Mouse (Mus musculus) cerebral cortex, adult 2 months (tissue): ENCODE results near the gene Nr1h4.

ENCODE experiments used
- WGBS: fragments of 180-500 bp; shearing (Covaris S2); methylation state at CpG from one replicate; pipeline ENCODE4 v1.1.7; 2018; 5-methylcytosine and 5-hydroxymethylcytosine counted together

Nr1h4 gene

DNA sequence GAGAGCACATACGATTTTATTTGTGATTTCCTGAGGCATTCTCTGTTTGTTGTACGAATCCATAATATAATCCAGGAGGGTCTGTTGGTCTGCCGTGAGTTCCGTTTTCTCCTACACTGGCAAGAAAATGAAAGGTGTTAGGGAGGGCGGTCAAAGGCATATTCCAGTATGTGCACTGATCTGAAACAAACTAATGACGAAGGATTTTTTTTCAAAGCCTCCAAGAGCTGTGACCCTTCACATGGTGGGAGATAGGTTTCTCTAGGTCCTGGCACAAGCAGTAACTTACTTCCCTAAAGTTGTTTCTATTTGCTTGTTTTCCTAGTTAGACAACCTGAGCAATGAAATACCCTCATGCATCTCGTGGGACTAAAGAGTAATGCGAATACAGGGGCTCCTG, 54.6 kb downstream of the Nr1h4 start:
- 91% methylated on average over 8 of the region's 8 CpGs for WGBS

DNA sequence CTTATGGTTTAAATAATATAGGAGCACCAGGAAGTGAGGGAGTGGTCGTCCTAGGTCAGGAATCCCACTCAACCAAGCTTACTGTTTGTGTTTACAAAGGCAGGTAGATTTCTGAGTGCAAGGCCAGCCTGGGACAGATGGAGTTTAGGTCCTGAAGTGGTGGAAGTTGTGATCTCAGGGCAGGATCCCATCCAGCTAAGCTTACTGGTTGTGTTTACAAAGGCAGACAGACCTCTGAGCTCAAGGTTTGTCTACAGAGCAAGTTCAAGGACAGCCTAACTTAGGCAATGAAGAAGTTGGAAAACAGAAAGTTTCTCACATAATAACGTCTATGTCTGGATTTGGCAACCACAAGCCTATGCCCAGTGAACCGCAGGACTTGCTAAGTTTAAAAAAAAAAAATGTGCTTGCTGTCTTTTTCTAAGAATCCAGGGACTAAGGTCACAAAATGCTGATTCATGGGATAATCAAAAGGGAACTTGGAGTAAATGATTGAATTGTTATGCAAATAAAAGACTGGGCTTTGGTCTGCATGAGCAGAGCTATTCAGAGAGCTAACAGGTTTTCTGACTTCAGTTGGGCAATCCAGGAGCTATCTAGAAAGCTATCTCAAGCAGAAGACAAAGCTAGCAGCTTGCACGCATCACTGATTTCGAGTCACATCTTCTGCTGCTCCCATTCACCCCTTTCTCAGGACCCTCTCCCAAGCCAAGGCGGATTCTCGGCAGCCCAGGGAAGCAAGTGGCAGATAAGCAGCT, 62.6 kb downstream of the Nr1h4 start:
- 61% methylated on average over 7 of the region's 7 CpGs for WGBS

DNA sequence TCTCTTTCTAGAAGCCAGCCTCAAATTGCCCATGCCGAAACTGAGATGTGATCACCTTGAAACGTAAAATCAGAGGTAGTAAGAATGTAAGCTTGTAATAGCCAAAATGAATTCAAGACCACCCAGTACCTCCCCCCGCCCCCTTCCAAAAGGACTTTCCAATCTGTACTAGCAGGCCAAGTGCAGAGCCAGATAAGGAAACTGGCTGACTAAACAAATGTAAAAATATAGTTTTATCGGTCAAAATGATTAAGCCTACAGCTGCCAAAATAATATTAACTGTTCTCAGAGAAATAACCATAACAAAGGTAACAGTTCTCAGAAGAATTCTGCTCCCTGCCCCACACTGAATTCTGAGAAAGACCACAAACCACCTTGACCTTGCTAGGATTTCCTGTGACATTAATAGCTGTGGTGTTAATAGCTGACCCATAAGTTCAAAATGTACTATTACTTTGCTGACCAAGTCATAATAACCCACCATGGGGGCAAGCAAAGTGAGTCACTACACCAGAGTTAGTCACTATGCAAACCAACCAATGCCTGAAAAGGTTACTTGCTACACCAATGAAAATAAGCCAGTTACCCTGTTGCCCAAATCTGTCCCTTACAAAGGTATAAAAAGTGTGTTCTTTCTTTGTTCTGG, 68.5 kb downstream of the Nr1h4 start:
- WGBS: 89% methylated on average over 4 of the region's 4 CpGs

DNA sequence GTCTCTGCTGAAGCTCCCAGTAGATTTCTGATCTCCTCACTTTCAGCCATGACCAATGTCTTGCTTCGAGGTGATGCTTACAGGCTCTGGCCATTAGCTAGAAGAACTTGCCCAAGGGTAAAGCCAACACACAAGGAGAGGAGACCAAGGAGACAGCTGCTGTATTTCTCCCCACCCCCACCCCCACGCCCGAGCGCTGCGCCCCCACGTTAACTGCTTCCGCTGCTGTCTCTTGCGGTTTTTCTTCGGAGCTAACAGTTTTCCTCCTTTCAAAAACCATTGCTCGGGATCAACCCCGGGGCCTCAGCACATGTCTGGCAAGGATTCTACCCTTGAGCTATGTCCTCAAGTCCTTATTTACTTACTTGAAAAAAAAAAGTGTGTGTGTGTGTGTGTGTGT, 70.5 kb downstream of the Nr1h4 start:
- 80% methylated on average over 11 of the region's 11 CpGs for WGBS

DNA sequence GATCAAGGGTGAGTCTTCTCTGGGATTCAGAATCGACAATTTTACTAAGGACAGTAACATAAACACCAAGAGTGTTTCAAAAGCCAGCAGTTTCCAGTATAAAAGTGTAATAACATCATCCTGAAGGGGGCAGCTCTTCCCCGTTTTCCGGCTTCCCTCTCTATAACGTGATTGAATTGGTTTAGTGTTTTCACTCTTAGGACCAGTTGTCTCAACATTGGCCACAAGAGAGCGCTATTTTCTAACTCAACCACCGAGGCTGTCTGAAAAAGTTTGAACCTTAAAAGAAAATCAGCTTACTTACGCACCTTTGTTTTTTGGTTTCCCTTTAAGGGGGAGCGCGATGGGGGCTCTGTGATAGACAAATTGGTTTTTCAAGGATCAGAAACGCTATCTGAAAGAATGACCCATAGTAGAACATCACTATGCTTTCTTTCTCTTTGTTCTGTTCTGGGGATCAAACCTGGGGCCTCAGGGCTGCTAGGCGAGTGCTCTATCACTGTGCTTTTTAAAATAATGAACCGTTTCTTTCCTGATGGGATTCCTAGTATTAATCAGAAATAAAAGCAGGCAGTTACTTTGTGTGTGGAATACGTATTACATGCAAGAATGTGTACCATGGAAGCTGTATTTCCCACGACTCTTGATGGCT, 71.4 kb downstream of the Nr1h4 start:
- 21% methylated on average over 14 of the region's 14 CpGs for WGBS

DNA sequence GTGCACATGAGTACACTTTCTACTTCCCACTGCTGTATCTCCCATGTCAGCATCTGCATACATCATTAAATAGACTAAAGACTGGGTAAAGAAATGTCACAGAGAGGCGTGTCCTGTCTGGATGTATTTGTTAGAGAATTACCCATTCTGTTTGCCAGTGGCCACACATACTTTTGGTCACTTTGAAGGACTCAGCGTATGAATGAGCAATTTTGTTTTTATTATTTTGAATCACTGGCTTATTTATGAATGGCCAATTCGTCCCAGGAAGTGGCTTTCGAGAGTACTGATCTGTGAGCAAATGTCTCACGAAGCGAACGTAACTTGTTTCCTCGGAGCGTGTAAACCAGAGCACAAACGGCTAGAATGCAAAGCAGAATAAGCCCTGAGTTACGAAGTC, 72.4 kb downstream of the Nr1h4 start:
- 60% methylated on average over 11 of the region's 11 CpGs for WGBS

DNA sequence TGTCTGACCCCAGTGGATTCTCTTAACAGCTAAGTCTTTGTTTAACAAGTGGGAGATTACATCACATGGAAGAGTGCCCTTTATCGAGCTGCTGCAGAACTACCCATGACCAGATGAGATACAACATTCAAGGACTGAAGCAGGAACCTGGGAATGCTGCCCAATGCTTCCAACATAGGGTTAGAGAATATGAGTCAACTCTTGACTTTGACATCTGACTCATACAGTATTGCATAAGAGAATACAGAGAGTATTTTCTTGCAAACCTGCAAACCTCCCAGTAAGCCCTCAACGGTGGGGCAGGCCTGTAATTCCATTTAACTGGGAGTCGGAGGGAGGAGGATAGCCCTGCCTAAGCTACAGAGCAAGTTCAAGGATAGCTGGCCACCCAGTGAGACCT, 74.6 kb downstream of the Nr1h4 start:
- 72% methylated on average over 3 of the region's 3 CpGs for WGBS

DNA sequence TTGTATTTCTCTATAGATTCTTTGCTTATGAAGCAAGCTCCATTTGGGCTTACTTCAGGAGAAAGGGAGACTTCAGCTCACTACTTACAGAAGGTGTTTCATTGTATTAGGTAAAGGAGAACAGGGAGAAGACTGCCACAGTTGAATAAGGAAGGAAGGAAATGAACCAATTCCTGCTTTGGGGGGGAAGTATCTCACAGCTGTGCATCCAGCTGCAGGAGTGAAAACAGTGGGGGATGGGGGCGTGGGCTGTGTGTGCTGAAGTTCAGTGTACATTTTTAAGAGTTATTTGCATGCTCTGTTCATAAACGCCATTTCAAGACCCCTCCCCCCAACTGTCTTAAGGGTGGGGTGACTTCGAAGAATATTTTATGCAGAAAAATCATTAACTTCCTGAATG, 79.6 kb downstream of the Nr1h4 start:
- WGBS: 69% methylated on average over 3 of the region's 3 CpGs

DNA sequence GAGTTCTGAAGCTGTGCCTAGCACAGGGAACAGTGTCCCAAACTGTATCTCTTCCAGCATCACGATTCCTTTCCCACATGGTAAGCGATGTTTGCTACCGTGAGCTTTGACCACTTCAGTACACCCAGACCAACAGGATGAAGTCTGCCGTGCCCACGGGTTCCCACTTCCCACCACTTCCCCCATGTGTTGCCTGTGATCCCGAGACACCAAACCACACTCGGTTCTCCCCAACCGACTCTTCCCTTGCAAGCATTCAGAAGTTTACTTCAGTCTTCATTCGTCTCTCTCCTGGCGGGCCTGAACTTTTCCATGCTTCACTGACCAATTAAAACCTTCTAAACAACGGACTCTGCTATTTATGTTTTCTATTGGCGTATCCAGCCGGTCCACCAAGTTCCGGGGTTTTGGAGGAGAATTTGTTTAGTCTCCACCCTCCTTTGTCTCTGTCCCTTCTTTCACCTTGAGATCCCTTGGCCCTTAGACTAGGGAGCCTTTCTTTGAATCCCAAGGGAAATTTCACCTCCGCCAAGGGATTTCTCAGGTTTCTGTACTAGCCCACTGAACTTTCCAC, 80.2 kb downstream of the Nr1h4 start:
- WGBS: 88% methylated on average over 15 of the region's 15 CpGs

DNA sequence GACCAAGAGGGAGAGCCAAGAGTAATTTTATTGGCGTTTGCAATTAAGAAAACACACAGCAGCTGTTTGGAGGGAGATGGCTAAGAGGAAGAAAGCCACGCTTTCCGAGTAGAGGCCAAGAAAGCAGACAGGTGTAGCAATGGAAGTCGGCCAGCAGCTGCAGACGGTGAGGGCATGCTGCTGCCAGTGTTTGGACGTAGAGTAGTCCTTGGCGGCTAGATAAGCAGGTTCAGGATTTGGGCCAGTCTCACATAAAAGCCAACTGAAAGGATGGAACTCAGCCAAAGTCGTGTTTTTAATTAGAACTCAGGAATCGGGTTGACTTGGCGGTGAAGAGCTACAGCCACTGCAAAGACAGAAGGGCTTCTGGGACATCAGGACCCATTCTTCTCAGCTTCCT, 83.0 kb downstream of the Nr1h4 start:
- WGBS: 40% methylated on average over 10 of the region's 10 CpGs

DNA sequence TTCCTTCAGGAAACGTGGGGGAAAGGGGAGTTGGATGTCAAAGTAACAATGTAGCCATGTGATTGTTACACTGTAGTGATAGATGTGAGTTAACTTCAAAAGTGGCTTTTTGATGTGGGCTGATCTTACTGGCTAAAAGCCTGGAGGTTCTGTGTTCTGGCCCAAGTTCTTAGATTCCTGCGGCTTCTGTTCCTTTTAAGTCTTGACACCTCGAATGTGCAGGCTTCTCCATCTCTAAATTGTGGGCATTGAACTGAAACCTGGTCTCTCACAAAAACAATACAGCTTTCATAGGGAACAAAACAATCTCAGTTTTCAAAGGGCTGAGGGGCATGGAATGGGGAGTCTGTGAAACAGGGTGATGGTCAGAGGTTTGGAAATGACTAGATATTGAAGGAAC, 89.0 kb downstream of the Nr1h4 start:
- WGBS: 33% methylated on average over 3 of the region's 3 CpGs

DNA sequence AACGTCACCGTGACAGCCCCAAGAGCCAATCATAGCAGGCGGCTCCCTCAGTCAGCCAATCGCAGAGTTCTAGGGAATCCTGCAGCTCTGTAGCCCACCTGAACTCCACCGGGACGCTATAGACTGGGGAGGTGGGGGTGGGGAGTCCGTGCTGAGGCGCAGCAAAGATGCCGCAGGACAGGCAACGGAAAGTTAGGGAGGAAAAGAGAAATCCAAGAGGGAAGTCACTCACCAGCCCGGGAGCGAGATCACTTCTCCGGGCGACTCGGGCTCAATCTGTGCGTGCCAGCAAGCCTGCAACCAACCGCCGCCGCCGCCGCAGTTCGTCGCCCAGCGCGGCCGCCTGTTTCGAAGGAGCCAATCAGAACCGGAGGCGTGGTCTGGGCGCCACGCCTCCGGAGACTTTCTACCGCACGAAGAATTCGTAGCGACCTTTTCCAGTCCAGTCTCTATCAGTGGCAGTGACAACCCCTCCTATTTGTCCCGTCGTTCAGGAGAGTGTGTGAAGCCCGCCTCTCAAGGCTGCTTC, 89.7 kb downstream of the Nr1h4 start, which contains the start of gene Gas2l3:
Gas2l3 (minus strand) TSS at position 345 of the 529 bp plus-strand sequence.
- under 1% methylated on average over 39 of the region's 39 CpGs for WGBS

DNA sequence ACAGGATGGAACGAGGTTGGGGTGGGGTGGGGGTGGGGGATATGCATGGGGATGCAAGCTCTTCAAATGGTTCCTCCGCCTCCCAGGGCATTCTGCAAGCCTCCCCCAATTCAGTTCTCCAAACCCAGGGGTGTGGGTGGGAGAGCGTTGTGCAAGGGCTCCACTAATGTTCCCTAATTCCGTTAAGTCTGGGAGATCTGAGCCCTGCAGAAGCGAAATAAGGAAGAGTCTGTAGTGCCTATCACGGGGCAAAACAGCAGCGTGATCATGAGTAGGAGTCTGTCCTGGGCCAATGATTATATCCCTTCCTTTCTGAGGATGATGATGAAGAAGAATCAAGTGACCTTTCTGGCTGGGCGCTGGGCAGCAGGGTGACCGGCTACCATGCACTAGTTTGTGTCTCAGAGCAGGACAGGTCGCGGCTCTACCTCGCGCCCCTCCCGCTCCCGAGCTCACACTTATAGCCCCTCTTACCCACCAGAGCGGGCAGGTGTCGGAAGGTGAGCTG, 90.2 kb downstream of the Nr1h4 start:
- WGBS: under 1% methylated on average over 17 of the region's 17 CpGs

DNA sequence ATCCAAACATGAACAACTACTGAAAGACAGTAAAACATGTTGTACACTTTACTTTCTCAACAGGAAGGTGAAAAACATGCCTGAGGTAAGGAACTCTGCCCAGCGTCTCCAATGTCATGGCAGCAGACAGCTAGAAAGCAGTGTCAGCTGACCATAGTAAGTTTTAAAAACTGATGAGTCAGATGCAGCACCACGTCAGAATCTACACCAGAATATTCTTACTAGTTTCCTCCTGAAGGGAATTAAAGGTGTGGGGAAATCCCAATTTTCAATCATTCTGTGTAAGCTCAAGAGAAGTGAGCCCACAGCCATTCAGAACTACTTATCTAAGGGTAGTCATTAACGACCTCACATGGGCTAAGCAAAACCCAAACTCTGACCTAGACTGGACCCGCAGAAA, 90.7 kb downstream of the Nr1h4 start:
- 8% methylated on average over 4 of the region's 4 CpGs for WGBS

DNA sequence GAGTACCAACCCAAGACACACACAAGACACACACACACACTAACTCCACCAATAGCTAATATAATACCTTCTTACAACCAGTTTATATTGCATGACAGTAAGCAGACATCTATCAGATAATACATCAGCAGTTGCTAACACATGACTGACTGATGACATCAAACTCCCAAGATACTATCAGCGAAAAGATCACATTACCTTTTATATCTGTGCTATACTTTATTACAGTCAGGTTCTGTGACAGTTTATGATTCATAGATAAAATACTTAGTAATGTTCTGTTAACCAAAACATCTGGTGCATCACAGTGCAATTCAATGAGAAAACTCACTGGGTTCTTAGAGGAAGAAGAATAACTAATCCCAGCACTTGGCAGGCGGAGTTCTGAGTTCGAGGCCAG, 91.4 kb downstream of the Nr1h4 start:
- WGBS: 99% methylated on average over 3 of the region's 3 CpGs

DNA sequence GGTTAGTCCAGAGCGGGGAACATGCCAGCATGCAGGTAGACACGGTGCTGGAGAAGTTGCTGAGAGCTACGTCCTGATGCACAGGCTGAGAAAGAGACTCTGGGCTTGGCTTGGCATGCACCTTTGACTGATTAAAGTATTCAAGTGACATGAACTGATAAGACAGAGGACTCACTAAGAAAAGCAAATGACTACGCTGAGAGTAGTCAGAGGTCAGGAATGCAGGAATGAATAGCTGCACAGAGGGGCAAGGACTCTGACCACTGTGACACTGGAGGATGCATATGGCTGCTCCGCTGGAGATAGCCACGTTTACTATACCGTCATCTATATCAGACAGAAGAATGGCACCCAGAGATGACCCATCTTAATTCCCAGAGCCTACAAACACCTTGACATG, 94.0 kb downstream of the Nr1h4 start:
- WGBS: 96% methylated on average over 7 of the region's 7 CpGs

DNA sequence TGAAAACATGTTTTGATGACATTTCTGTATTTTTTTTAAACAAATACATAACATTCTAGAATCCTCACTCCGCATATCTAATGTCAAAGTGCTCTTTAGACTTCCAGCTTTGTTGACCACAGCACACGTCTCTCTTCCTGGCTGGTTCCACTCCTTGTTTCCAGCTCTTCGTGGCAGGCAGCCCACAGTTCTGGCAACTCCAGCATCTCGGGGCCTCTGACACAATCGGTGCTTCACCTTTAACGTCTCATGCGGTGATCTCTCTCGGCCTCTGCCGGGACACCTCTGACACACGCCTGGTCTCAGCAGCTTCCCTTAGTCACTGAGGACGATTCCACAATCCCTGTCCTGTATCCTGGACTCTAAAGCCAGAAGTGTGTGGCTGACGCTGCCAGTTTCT, 95.4 kb downstream of the Nr1h4 start:
- 56% methylated on average over 12 of the region's 12 CpGs for WGBS

DNA sequence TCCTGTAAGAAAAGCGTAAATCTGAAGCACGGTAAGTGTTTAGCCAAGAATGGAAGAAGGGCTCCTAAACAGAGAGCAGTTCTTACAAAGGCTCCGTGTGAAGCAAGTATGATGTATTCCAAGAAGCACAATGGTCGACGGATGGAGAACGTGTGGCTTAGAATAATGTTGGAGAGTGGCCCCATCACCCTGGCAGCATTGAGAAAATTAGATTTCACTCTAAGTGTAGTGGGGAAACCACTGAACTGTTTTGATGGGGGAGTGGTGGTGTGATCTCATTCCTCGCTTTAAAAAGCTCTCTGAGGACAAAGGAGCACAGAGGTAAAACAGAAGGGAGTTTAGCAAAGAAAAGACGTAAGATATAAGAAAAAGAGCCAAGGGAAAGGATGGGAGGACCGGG, 95.9 kb downstream of the Nr1h4 start:
- 62% methylated on average over 9 of the region's 9 CpGs for WGBS

DNA sequence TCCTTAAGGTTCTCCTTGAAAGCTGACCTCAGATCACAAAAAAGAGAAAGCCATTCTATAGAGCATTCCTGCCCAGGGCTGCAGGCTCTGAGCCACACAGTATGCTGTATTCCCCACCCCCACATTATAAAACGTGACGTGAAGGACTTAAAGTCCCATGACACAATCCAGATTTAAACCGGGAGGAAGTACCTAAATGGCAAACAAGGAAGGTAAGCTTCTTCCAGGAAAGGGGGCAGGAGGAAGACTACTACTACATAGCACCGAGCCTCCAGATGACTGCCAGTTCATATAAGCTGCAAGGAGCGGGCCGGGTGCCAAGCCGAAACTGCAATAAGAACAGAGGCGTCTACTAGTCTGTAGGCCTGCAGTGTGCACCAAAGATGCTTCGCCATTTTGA, 97.5 kb downstream of the Nr1h4 start:
- 49% methylated on average over 9 of the region's 9 CpGs for WGBS

DNA sequence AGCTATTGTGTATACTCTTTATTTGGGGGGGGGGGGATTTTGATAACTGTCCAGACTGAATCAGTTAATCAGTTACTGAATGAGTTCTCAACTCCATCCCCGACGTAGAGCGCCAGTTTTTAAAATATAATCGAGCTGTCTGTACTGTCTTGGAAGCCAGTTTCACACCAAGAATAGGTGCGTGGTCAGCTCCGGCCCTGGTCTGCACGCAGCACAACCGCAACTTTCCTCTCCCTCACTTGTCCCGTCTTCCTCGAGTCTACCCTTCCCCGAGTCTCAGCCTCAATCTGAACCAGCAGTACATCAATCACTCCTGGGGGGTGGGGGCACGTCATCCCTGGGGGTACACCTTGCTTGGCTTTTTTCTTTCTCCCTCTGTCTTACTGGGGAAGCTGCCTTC, 98.0 kb downstream of the Nr1h4 start:
- WGBS: 72% methylated on average over 12 of the region's 12 CpGs

DNA sequence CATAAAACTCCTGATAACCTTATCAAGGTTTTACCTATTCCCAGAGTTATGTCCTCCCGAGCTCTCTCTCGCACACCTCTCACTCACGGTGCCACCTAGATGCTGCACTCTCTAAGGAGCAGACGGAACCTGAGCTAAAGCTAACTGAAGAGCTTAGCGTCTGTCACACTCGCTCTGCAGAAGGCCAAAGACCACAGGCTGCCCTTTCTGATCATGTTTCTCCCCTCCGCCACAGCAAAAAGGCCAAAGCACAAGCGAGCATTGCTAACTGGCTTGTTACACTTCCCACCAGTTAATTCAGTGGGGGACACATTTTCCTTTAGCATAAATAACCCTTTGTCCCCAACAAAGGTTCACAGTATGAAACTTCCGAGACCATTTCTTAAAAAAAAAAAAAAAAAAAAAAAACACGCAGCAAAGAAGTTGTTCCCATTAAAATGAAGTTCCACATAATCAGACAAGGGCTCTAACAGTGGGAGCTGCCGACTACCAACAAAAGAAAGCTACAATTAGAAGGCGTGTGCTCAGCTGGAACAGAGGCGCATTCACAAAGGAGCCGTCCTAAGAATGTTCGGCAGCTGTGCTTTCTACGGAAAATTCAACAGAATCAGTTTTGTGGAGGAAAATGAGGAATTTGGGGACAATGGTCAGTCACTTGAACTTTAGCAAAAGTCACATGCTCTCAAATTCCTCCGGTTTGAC, 98.7 kb downstream of the Nr1h4 start:
- WGBS: 59% methylated on average over 17 of the region's 17 CpGs

DNA sequence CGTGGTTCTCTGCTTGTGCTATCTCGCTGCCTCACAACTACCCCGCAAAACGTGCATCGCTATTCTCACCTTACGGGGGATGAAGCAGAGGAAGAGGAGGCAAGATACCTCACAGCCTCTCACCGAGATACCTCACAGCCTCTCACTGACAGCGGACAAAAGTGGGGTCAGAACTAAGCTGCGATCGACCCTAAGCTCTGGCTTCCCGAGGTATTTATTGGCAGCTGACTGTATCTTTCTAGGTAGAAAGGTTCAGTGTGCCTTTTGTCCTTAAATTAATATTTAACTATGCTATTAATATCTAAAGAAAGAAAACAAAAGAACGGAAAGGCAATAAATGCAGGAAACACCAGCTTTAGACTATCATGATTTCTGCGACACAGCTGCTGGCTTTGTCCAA, 100.6 kb downstream of the Nr1h4 start:
- WGBS: 93% methylated on average over 13 of the region's 13 CpGs
